Mouse (Mus musculus) embryonic fibroblast, embryonic 13.5 days (primary cell): ENCODE measurements around the gene Olfr1002.
"Not testable (repeated sequence)": the region's sequence is repeated elsewhere in the genome, so short reads cannot be mapped to it uniquely, and the experiment has no call there.

Experiments
- CTCF ChIP-seq: IDR thresholded peaks from 2 replicates; pipeline ENCODE4 v1.5.1; 2011; ENCODE audit warnings: mild to moderate bottlenecking, control low read depth, low read length, moderate library complexity, borderline replicate concordance; ENCODE audit not compliant: insufficient read depth
- POLR2A ChIP-seq: IDR thresholded peaks from 2 replicates; pipeline ENCODE4 v1.6.1; 2011; ENCODE audit warnings: low read depth, mild to moderate bottlenecking, control low read depth, low read length, moderate library complexity

DNA sequence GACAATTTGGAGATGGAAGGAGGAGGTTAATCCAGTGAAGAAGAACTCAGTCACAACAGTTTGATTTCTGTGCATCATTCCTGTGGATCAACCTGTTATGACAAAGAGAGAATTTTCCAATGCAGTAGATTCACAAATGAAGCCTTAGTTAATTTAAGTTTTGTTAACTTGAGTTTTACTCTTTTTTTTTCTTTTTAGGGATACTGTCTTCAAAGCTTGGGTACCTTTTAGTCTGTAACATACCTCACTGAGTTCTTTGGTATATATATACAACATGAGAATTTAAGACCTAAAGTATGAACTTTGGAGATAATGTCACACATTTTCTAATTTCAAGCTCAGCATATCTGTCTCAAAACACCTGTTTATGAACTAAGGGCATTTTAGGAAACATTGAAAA lies 13.9 kb upstream of the Olfr1002 start, which contains the start of gene Olfr154:
- TF ChIP-seq POLR2A, CTCF: not testable (repeated sequence)
